Mouse (Mus musculus): ENCODE results near the gene Rgp1. TPM values are rescaled to one million over a fixed set of nuclear protein-coding genes. Genes with fewer than 3 reads are reported as not detected.

The Rgp1 gene
- total RNA-seq, 2 experiments from 2014 or later: 29.5 to 36.7 TPM

- intact Hi-C loops (cut with DNase I): no loop called here
- DNase-seq (ENCODE audit: low spot score): no peak
These were observed 17.0 kb upstream of the Rgp1 start for GRCm38 (mm10) chr4:43561436-43561996.

- peak; percentile 94 for DNase-seq (ENCODE audit: low spot score)
- intact Hi-C loops (cut with DNase I): no loop called here
These were observed 16.3 kb upstream of the Rgp1 start, which contains the start of the genes Creb3 and Tln1 for GRCm38 (mm10) chr4:43561997-43562768. Gene Creb3 (plus strand): TSS chr4:43562332. Gene Tln1 (minus strand): TSS chr4:43562691.

GRCm38 (mm10) chr4:43562769-43563600, 15.5 kb upstream of the Rgp1 start:
- intact Hi-C loops (cut with DNase I): loop anchor here (1.0 kb wide), 1 partner anchor 13 kb away; no protein-coding TSS in a partner anchor
- DNase-seq (ENCODE audit: low spot score): no peak

- DNase-seq (ENCODE audit: low spot score): no peak
- intact Hi-C loops (cut with DNase I): loop anchor here (1.0 kb wide), 1 partner anchor 13 kb away; no protein-coding TSS in a partner anchor
These were observed 15.0 kb upstream of the Rgp1 start for GRCm38 (mm10) chr4:43563601-43563875.

GRCm38 (mm10) chr4:43564231-43564630, 14.3 kb upstream of the Rgp1 start:
- intact Hi-C loops (cut with DNase I): no loop called here
- no peak for DNase-seq (ENCODE audit: low spot score)

GRCm38 (mm10) chr4:43567140-43567539, 11.4 kb upstream of the Rgp1 start:
- DNase-seq (ENCODE audit: low spot score): no peak
- intact Hi-C loops (cut with DNase I): no loop called here

GRCm38 (mm10) chr4:43571395-43572045, 7.0 kb upstream of the Rgp1 start:
- intact Hi-C loops (cut with DNase I): no loop called here
- no peak for DNase-seq (ENCODE audit: low spot score)

- DNase-seq (ENCODE audit: low spot score): no peak
- intact Hi-C loops (cut with DNase I): no loop called here
These were observed 5.0 kb upstream of the Rgp1 start for GRCm38 (mm10) chr4:43573561-43573960.

GRCm38 (mm10) chr4:43575356-43575755, 3.2 kb upstream of the Rgp1 start:
- DNase-seq (ENCODE audit: low spot score): no peak
- intact Hi-C loops (cut with DNase I): loop anchor here (5.0 kb wide), 2 partner anchors 43 to 57 kb away; partner anchors contain the start of gene Npr2

- intact Hi-C loops (cut with DNase I): loop anchor here (5.0 kb wide), 2 partner anchors 45 to 55 kb away; partner anchors contain the start of gene Npr2
- no peak for DNase-seq (ENCODE audit: low spot score)
These were observed 1.2 kb upstream of the Rgp1 start for GRCm38 (mm10) chr4:43577237-43577881.

- no peak for DNase-seq (ENCODE audit: low spot score)
- intact Hi-C loops (cut with DNase I): loop anchor here (5.0 kb wide), 2 partner anchors 47 to 53 kb away; partner anchors contain the start of gene Npr2
These were observed 741 bp downstream of the Rgp1 start for GRCm38 (mm10) chr4:43579256-43579655.

- intact Hi-C loops (cut with DNase I): loop anchor here (5.0 kb wide), 2 partner anchors 47 to 53 kb away; partner anchors contain the start of gene Npr2
- no peak for DNase-seq (ENCODE audit: low spot score)
These were observed 1.2 kb downstream of the Rgp1 start for GRCm38 (mm10) chr4:43579731-43580130.

GRCm38 (mm10) chr4:43580721-43581120, 2.2 kb downstream of the Rgp1 start:
- DNase-seq (ENCODE audit: low spot score): no peak
- intact Hi-C loops (cut with DNase I): no loop called here

- no peak for DNase-seq (ENCODE audit: low spot score)
- intact Hi-C loops (cut with DNase I): no loop called here
These were observed 2.9 kb downstream of the Rgp1 start for GRCm38 (mm10) chr4:43581381-43581780.

GRCm38 (mm10) chr4:43582241-43582640, 3.7 kb downstream of the Rgp1 start:
- no peak for DNase-seq (ENCODE audit: low spot score)
- intact Hi-C loops (cut with DNase I): no loop called here

GRCm38 (mm10) chr4:43583421-43583820, 4.9 kb downstream of the Rgp1 start:
- intact Hi-C loops (cut with DNase I): no loop called here
- no peak for DNase-seq (ENCODE audit: low spot score)

- intact Hi-C loops (cut with DNase I): no loop called here
- DNase-seq (ENCODE audit: low spot score): no peak
These were observed 6.2 kb downstream of the Rgp1 start, which contains the start of gene Msmp for GRCm38 (mm10) chr4:43584444-43585416. Gene Msmp (minus strand): TSS chr4:43584494.

GRCm38 (mm10) chr4:43585682-43586081, 7.2 kb downstream of the Rgp1 start:
- no peak for DNase-seq (ENCODE audit: low spot score)
- intact Hi-C loops (cut with DNase I): no loop called here

Measured in heart, postnatal 25 days (tissue).